Mouse (Mus musculus) G1E (cell line): ENCODE data around the gene Tex52.

ENCODE experiments used
- CTCF ChIP-seq: IDR thresholded peaks from 2 replicates; pipeline ENCODE4 v1.5.1; 2012; ENCODE audit warnings: low read depth, low read length, inconsistent platforms, mixed read lengths
- GATA1 ChIP-seq: IDR thresholded peaks from 2 replicates; pipeline ENCODE4 v1.6.1; 2012; ENCODE audit warnings: borderline replicate concordance, low read length, inconsistent platforms, mixed read lengths
- GATA2 ChIP-seq: IDR thresholded peaks from 2 replicates; pipeline ENCODE4 v1.6.1; 2012; ENCODE audit warnings: low read depth, low read length, inconsistent platforms, borderline replicate concordance
- TAL1 ChIP-seq: conservative IDR thresholded peaks from 2 replicates; pipeline ENCODE4 v1.6.1; 2012; ENCODE audit warnings: low read depth, low read length, inconsistent platforms, mixed read lengths

DNA sequence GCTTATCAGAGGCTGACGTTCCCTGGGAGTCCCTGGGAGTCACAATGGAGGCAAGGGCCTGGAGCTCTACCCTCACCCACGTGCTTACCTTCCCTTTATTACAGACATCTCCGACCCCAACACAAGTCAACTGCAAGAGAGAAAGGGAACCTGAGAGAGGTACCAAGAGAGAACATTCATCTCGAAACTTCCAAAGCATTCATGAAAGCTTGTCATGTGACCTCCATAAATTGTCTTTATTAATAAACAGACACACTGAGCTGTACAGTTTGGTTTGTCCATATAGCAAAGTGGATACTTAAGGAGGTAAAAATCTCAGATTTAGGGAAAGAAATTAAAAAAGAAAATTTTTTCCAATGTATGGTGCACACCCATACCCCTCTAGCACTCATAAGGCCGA, 40.9 kb downstream of the Tex52 start:
- TF ChIP-seq TAL1 (no peak), CTCF (no peak), GATA2 (no peak), GATA1 (no peak)
